Mouse (Mus musculus) kidney, adult 2 months (tissue): Measurements from ENCODE around the gene Plpp3. TPM values are rescaled to one million over a fixed set of nuclear protein-coding genes. Genes with fewer than 3 reads are reported as not detected.

ENCODE experiments used
- DNase-seq: peaks from one replicate; pipeline ENCODE4 v3.0.0; 2021
- H3K27ac ChIP-seq: fragments of 200-500 bp; 2 replicates; pipeline ENCODE4 v1.5.1; 2012; ENCODE audit warnings: low read depth, low read length, control low read depth, inconsistent platforms; ENCODE audit not compliant: insufficient read depth
- H3K27me3 ChIP-seq: fragments of 200-500 bp; replicated peaks from 2 replicates; pipeline ENCODE4 v1.6.1; 2012; ENCODE audit warnings: mild to moderate bottlenecking, moderate library complexity, low read length, inconsistent platforms; ENCODE audit not compliant: control insufficient read depth, insufficient read depth
- H3K36me3 ChIP-seq: fragments of 200-500 bp; 2 replicates; pipeline ENCODE4 v1.6.1; 2012; ENCODE audit warnings: mild to moderate bottlenecking, moderate library complexity, low read length, inconsistent platforms; ENCODE audit not compliant: control insufficient read depth, insufficient read depth
- H3K4me1 ChIP-seq: fragments of 200-500 bp; 2 replicates; pipeline ENCODE4 v1.6.1; 2011; ENCODE audit warnings: low read length; ENCODE audit not compliant: control insufficient read depth, insufficient read depth
- H3K4me3 ChIP-seq: fragments of 200-500 bp; 2 replicates; pipeline ENCODE4 v1.5.1; 2011; ENCODE audit warnings: mild to moderate bottlenecking, low read depth, low read length, control low read depth; ENCODE audit not compliant: insufficient read depth
- CTCF ChIP-seq: fragments of 200-500 bp; conservative IDR thresholded peaks from 2 replicates; pipeline ENCODE4 v1.5.1; 2011; ENCODE audit warnings: low read depth, mild to moderate bottlenecking, control low read depth, low read length, moderate library complexity, mixed read lengths; ENCODE audit not compliant: insufficient read depth, insufficient read length
- POLR2A ChIP-seq: fragments of 200-500 bp; IDR thresholded peaks from one replicate; pipeline ENCODE4 v1.6.1; 2011; ENCODE audit warnings: low read depth, low read length, control low read depth
- WGBS: fragments of 180-500 bp; shearing (Covaris S2); methylation state at CpG from one replicate; pipeline ENCODE4 v1.1.7; 2018; 5-methylcytosine and 5-hydroxymethylcytosine counted together
- polyA plus RNA-seq: library from polyadenylated mRNA; depleted of rRNA; stranded (reverse); fragments of >200 nt; gene quantifications from 2 replicates; pipeline ENCODE4 v1.2.3, GENCODE M21; 2012

Plpp3 gene
- polyA plus RNA-seq, 1 experiment = 77.7 TPM

GRCm38 (mm10) chr4:105219316-105219715 is 62.2 kb downstream of the Plpp3 start:
- Histone ChIP-seq H3K27me3 (no peaks in the 10 kb centered on the region), H3K4me3 (no peak overlapping the region), H3K36me3 (no peaks in the 10 kb centered on the region; the same call in 1 of the 2 replicates), H3K4me1 (peaks cover 20% of the 10 kb centered on the region; the same call in 1 of the 2 replicates), H3K27ac (no peak overlapping the region)
- peak; percentile 59 for DNase-seq
- no peak for TF ChIP-seq POLR2A
- TF ChIP-seq CTCF = no peak
- WGBS = 86% methylated on average over 13 of the region's 13 CpGs

- 73% methylated on average over 3 of the region's 3 CpGs for WGBS
- no peak overlapping the region for H3K4me3 ChIP-seq
- H3K27me3 ChIP-seq = no peaks in the 10 kb centered on the region
- no peak overlapping the region for H3K27ac ChIP-seq
- no peak for TF ChIP-seq CTCF
- no peak for TF ChIP-seq POLR2A
- H3K36me3 ChIP-seq = no peaks in the 10 kb centered on the region; the same call in 1 of the 2 replicates
- DNase-seq = peak; percentile 44
- peaks cover 13% of the 10 kb centered on the region; the same call in 1 of the 2 replicates for H3K4me1 ChIP-seq
These were observed 63.7 kb downstream of the Plpp3 start for GRCm38 (mm10) chr4:105220849-105221248.

GRCm38 (mm10) chr4:105221256-105221840 is 64.2 kb downstream of the Plpp3 start:
- H3K36me3 ChIP-seq = no peaks in the 10 kb centered on the region; the same call in 1 of the 2 replicates

GRCm38 (mm10) chr4:105223101-105223924 is 66.2 kb downstream of the Plpp3 start:
- peak; percentile 44 for DNase-seq
- Histone ChIP-seq H3K27me3 (no peaks in the 10 kb centered on the region), H3K36me3 (no peaks in the 10 kb centered on the region; the same call in 1 of the 2 replicates), H3K27ac (peak overlapping the region; percentile 33; the same call in 1 of the 2 replicates), H3K4me1 (peaks cover 13% of the 10 kb centered on the region), H3K4me3 (no peak overlapping the region)
- TF ChIP-seq POLR2A (no peak), CTCF (no peak)
- WGBS = 72% methylated on average over 5 of the region's 5 CpGs

More at GRCm38 (mm10) chr4:105221256-105221840, 64.2 kb downstream of the Plpp3 start:
- Histone ChIP-seq H3K4me3 (no peak overlapping the region), H3K27me3 (no peaks in the 10 kb centered on the region), H3K27ac (no peak overlapping the region), H3K4me1 (peaks cover 14% of the 10 kb centered on the region)
- WGBS = 86% methylated on average over 11 of the region's 11 CpGs
- no peak for DNase-seq
- TF ChIP-seq POLR2A (no peak), CTCF (no peak)

- Histone ChIP-seq H3K4me1 (peaks cover 13% of the 10 kb centered on the region), H3K27ac (peak overlapping the region; percentile 33; the same call in 1 of the 2 replicates), H3K36me3 (no peaks in the 10 kb centered on the region; the same call in 1 of the 2 replicates), H3K27me3 (no peaks in the 10 kb centered on the region), H3K4me3 (no peak overlapping the region)
- peak; percentile 75 for DNase-seq
- 45% methylated on average over 4 of the region's 4 CpGs for WGBS
- TF ChIP-seq POLR2A (no peak), CTCF (no peak)
These were observed 66.8 kb downstream of the Plpp3 start for GRCm38 (mm10) chr4:105223925-105224300.

GRCm38 (mm10) chr4:105225512-105225911 is 68.4 kb downstream of the Plpp3 start:
- no peaks in the 10 kb centered on the region; the same call in 1 of the 2 replicates for H3K36me3 ChIP-seq
- no peaks in the 10 kb centered on the region for H3K27me3 ChIP-seq
- WGBS = 39% methylated on average over 2 of the region's 2 CpGs
- peaks cover 13% of the 10 kb centered on the region for H3K4me1 ChIP-seq
- peak; percentile 74 for DNase-seq
- no peak overlapping the region for H3K4me3 ChIP-seq
- TF ChIP-seq CTCF = no peak
- TF ChIP-seq POLR2A = no peak
- H3K27ac ChIP-seq = no peak overlapping the region

GRCm38 (mm10) chr4:105226351-105226750 is 69.2 kb downstream of the Plpp3 start:
- H3K4me3 ChIP-seq = no peak overlapping the region
- peak; percentile 47 for DNase-seq
- H3K27ac ChIP-seq = no peak overlapping the region
- H3K4me1 ChIP-seq = peaks cover 13% of the 10 kb centered on the region
- TF ChIP-seq POLR2A (no peak), CTCF (no peak)
- WGBS = 52% methylated on average over 6 of the region's 6 CpGs
- H3K27me3 ChIP-seq = no peaks in the 10 kb centered on the region
- H3K36me3 ChIP-seq = no peaks in the 10 kb centered on the region; the same call in 1 of the 2 replicates
